Mouse (Mus musculus) hindbrain, embryonic 12.5 days (tissue): Measurements from ENCODE around the gene Rbm38. TPM values are rescaled to one million over a fixed set of nuclear protein-coding genes. Genes with fewer than 3 reads are reported as not detected.

ENCODE experiments used
- ATAC-seq: fragments of 200-750 bp; cut with Nextera tagmentation; 2 replicates; pipeline ENCODE4 v1.8.0; 2017; ENCODE audit warnings: moderate TSS enrichment; ENCODE audit not compliant: low FRiP score
- H3K27ac ChIP-seq: fragments of 300-500 bp; sonication (generic); 2 replicates; pipeline ENCODE4 v1.5.1; 2016; ENCODE audit warnings: mild to moderate bottlenecking
- H3K27me3 ChIP-seq: fragments of 300-500 bp; sonication (generic); 2 replicates; pipeline ENCODE4 v1.6.1; 2016; ENCODE audit warnings: mild to moderate bottlenecking
- H3K36me3 ChIP-seq: fragments of 300-500 bp; sonication (generic); 2 replicates; pipeline ENCODE4 v1.6.1; 2016; ENCODE audit warnings: mild to moderate bottlenecking
- H3K4me1 ChIP-seq: fragments of 300-500 bp; sonication (generic); 2 replicates; pipeline ENCODE4 v1.6.1; 2016
- H3K4me2 ChIP-seq: fragments of 300-500 bp; sonication (generic); replicated peaks from 2 replicates; pipeline ENCODE4 v1.6.1; 2016; ENCODE audit warnings: mild to moderate bottlenecking
- H3K4me3 ChIP-seq: fragments of 300-500 bp; sonication (generic); 2 replicates; pipeline ENCODE4 v1.5.1; 2016; ENCODE audit warnings: mild to moderate bottlenecking
- H3K9ac ChIP-seq: fragments of 300-500 bp; sonication (generic); 2 replicates; pipeline ENCODE4 v1.6.1; 2016; ENCODE audit warnings: mild to moderate bottlenecking, moderate library complexity
- H3K9me3 ChIP-seq: fragments of 300-500 bp; sonication (generic); replicated peaks from 2 replicates; pipeline ENCODE4 v1.6.1; 2016; ENCODE audit warnings: mild to moderate bottlenecking
- WGBS: fragments of 180-500 bp; shearing (Covaris S2); methylation state at CpG from one replicate; pipeline ENCODE4 v1.1.7; 2016; 5-methylcytosine and 5-hydroxymethylcytosine counted together
- polyA plus RNA-seq: library from polyadenylated mRNA; unstranded; fragments of >200 nt; fragmentation: Nextera tagmentation; extraction: Ambion mirVana; gene quantifications from 2 replicates; pipeline ENCODE4 v1.2.1, GENCODE M21; 2016

Gene Rbm38
- polyA plus RNA-seq, 1 experiment from 2014 or later, result 44.8 TPM

DNA sequence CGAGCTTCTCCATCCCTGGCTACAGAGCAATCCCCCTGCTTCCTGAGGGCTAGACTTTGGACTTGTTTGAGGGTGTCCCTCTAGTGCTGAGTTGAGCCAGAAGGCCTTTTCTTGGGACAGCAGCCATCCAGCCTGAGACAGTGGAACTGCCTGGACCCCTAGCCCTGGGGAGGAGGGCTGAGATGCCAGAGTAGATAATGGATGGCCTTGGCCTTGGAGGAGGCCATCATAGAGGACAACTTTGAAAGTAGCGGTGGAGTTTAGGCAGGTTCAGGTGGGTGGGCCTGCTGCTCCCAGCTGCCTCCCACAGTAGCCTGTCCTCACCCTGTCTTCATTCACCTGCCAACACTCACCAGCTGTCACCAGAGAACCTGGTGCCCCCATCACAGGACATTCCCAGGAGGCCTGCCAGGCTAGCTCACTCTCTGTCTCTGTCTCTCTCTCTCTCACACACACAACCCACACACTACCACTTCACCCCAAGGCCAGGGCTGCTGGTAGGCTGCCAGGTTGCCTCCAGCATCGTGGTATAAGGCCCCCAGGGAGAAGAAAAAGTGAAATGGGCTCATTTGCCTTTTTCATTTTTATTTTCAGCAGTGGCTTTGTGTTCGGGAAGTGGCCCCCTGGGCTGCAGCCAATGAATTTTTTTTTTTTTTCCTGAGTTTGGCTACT lies 7.7 kb downstream of the Rbm38 start:
- H3K4me1 ChIP-seq, result peaks cover 47% of the 10 kb centered on the region
- H3K4me3 ChIP-seq, result no peak overlapping the region
- H3K36me3 ChIP-seq, result peaks cover 48% of the 10 kb centered on the region
- no peaks in the 10 kb centered on the region for H3K9me3 ChIP-seq
- no peak overlapping the region for H3K27ac ChIP-seq
- H3K4me2 ChIP-seq, result no peak overlapping the region
- no peaks in the 10 kb centered on the region for H3K27me3 ChIP-seq
- no peak overlapping the region for H3K9ac ChIP-seq
- WGBS, result 82% methylated on average over 4 of the region's 4 CpGs
- no peak for ATAC-seq

DNA sequence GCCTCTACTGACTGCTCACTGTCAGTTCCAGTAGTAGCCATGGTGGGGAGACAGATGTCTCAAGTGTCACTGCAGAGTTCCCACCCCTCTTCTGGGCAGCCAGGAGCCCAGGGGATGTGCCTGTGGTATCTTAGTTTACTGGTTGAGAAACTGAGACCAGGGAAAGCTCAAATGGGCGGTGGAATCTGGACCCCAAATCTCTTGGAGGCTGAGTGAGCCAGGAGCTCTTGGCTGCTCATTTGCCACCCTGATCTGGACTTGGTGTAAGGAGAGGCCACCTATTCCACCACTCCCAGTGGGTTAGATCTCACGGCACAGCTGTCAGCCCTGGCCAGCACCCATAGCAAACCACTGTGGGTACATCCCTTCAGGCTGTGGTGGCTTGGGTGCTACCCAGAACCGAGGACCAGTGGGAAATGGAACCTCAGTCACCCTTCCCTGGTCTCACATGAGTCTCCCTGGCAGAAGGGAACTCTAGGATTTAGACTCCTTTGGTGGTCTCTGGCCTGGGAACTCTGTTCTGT lies 8.3 kb downstream of the Rbm38 start:
- Histone ChIP-seq H3K4me1 (peaks cover 41% of the 10 kb centered on the region), H3K36me3 (peaks cover 53% of the 10 kb centered on the region), H3K4me3 (no peak overlapping the region), H3K27me3 (no peaks in the 10 kb centered on the region), H3K27ac (no peak overlapping the region), H3K4me2 (no peak overlapping the region), H3K9ac (no peak overlapping the region), H3K9me3 (no peaks in the 10 kb centered on the region)
- no peak for ATAC-seq
- 88% methylated on average over 3 of the region's 3 CpGs for WGBS

GRCm38 (mm10) chr2:173030591-173031338 lies 10.5 kb downstream of the Rbm38 start:
- no peak overlapping the region for H3K9ac ChIP-seq
- WGBS, result 80% methylated on average over 12 of the region's 12 CpGs

DNA sequence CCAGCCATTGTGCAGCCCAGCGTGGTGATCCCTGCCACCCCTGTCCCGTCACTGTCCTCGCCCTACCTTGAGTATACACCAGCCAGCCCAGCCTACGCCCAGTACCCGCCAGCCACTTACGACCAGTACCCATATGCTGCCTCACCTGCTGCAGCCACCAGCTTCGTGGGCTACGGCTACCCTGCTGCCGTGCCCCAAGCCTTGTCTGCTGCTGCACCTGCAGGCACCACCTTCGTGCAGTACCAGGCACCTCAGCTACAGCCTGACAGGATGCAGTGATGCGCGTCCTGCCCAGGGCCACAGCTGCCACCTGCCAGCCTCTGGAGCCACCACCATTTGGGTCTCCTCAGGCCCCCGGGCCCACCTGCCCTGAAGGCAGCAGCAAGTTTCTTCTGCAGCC lies 13.2 kb downstream of the Rbm38 start:
- Histone ChIP-seq H3K9ac (no peak overlapping the region), H3K9me3 (no peaks in the 10 kb centered on the region), H3K27me3 (no peaks in the 10 kb centered on the region), H3K27ac (no peak overlapping the region), H3K4me2 (no peak overlapping the region), H3K36me3 (peaks cover 65% of the 10 kb centered on the region), H3K4me3 (no peak overlapping the region), H3K4me1 (no peaks in the 10 kb centered on the region)
- 93% methylated on average over 13 of the region's 13 CpGs for WGBS
- ATAC-seq, result no peak

More at GRCm38 (mm10) chr2:173030591-173031338, 10.5 kb downstream of the Rbm38 start:
- peaks cover 73% of the 10 kb centered on the region for H3K36me3 ChIP-seq
- H3K4me3 ChIP-seq, result no peak overlapping the region
- no peaks in the 10 kb centered on the region for H3K27me3 ChIP-seq
- H3K27ac ChIP-seq, result no peak overlapping the region
- peaks cover 19% of the 10 kb centered on the region for H3K4me1 ChIP-seq
- ATAC-seq, result no peak
- no peaks in the 10 kb centered on the region for H3K9me3 ChIP-seq
- H3K4me2 ChIP-seq, result no peak overlapping the region

GRCm38 (mm10) chr2:173034998-173035397 lies 14.7 kb downstream of the Rbm38 start:
- H3K4me2 ChIP-seq, result no peak overlapping the region

GRCm38 (mm10) chr2:173035653-173036052 lies 15.4 kb downstream of the Rbm38 start:
- H3K36me3 ChIP-seq, result peaks cover 47% of the 10 kb centered on the region
- H3K4me2 ChIP-seq, result no peak overlapping the region
- no peak for ATAC-seq
- H3K4me3 ChIP-seq, result no peak overlapping the region
- H3K9ac ChIP-seq, result no peak overlapping the region
- H3K9me3 ChIP-seq, result no peaks in the 10 kb centered on the region
- H3K27ac ChIP-seq, result no peak overlapping the region
- 95% methylated on average over 5 of the region's 5 CpGs for WGBS
- H3K4me1 ChIP-seq, result no peaks in the 10 kb centered on the region
- no peaks in the 10 kb centered on the region for H3K27me3 ChIP-seq

More at GRCm38 (mm10) chr2:173034998-173035397, 14.7 kb downstream of the Rbm38 start:
- Histone ChIP-seq H3K9ac (no peak overlapping the region), H3K4me3 (no peak overlapping the region), H3K36me3 (peaks cover 54% of the 10 kb centered on the region), H3K27me3 (no peaks in the 10 kb centered on the region), H3K4me1 (no peaks in the 10 kb centered on the region), H3K9me3 (no peaks in the 10 kb centered on the region), H3K27ac (no peak overlapping the region)
- 87% methylated on average over 4 of the region's 4 CpGs for WGBS
- no peak for ATAC-seq

DNA sequence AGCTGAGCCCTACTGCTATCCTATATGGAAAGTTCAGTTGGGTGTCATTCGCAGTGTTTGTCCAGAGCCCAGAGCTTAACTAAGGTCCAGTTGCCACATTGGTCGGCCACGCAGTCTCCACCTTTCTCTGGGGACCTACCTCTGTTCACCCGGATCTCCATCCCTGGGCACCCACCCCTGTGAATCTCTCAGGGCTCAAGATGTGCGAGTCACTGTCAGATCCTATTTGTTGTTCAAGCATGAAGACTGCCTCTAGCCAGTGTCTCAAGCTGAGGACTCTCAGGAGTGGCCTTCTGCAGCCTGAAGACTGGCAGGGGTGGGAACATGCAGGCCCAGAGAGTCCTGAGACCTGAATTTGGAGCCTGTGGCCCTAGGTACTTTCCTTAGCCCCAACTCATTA lies 15.8 kb downstream of the Rbm38 start:
- H3K27me3 ChIP-seq, result no peaks in the 10 kb centered on the region
- no peaks in the 10 kb centered on the region for H3K9me3 ChIP-seq
- 90% methylated on average over 5 of the region's 5 CpGs for WGBS
- no peaks in the 10 kb centered on the region for H3K4me1 ChIP-seq
- H3K9ac ChIP-seq, result no peak overlapping the region
- H3K36me3 ChIP-seq, result peaks cover 43% of the 10 kb centered on the region
- H3K4me2 ChIP-seq, result no peak overlapping the region
- no peak overlapping the region for H3K4me3 ChIP-seq
- no peak overlapping the region for H3K27ac ChIP-seq
- ATAC-seq, result no peak

GRCm38 (mm10) chr2:173036611-173037010 lies 16.3 kb downstream of the Rbm38 start:
- Histone ChIP-seq H3K36me3 (peaks cover 38% of the 10 kb centered on the region), H3K4me2 (no peak overlapping the region), H3K27ac (no peak overlapping the region), H3K9ac (no peak overlapping the region), H3K9me3 (no peaks in the 10 kb centered on the region), H3K4me3 (no peak overlapping the region), H3K27me3 (no peaks in the 10 kb centered on the region), H3K4me1 (no peaks in the 10 kb centered on the region)
- WGBS, result 52% methylated on average over 4 of the region's 4 CpGs
- no peak for ATAC-seq

DNA sequence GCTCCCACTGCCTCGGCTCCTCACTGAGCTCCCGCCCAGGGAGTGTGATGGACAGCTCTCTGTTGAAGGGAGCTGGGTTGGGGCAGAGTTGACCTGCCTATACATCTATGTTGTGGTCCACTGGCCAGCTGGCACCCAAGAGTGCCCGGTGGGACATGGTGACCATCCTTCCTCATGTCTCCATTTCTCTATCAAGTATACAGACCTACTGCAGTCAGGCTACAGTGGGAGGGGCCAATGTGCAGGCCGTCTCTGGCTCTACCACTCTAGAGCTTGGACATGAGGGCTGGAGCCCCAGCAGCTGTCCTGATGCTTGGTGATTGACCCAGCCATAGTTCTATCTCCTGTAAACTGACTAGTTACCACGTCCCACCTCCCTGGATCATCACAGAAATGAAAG lies 17.0 kb downstream of the Rbm38 start:
- 88% methylated on average over 5 of the region's 5 CpGs for WGBS
- no peak overlapping the region for H3K27ac ChIP-seq
- no peak for ATAC-seq
- H3K9ac ChIP-seq, result no peak overlapping the region
- H3K9me3 ChIP-seq, result no peaks in the 10 kb centered on the region
- 0 out of 2 replicates have a peak, but pooled peaks cover 2% of the 10 kb centered on the region for H3K4me1 ChIP-seq
- peaks cover 30% of the 10 kb centered on the region for H3K36me3 ChIP-seq
- H3K27me3 ChIP-seq, result no peaks in the 10 kb centered on the region
- no peak overlapping the region for H3K4me3 ChIP-seq
- H3K4me2 ChIP-seq, result no peak overlapping the region

DNA sequence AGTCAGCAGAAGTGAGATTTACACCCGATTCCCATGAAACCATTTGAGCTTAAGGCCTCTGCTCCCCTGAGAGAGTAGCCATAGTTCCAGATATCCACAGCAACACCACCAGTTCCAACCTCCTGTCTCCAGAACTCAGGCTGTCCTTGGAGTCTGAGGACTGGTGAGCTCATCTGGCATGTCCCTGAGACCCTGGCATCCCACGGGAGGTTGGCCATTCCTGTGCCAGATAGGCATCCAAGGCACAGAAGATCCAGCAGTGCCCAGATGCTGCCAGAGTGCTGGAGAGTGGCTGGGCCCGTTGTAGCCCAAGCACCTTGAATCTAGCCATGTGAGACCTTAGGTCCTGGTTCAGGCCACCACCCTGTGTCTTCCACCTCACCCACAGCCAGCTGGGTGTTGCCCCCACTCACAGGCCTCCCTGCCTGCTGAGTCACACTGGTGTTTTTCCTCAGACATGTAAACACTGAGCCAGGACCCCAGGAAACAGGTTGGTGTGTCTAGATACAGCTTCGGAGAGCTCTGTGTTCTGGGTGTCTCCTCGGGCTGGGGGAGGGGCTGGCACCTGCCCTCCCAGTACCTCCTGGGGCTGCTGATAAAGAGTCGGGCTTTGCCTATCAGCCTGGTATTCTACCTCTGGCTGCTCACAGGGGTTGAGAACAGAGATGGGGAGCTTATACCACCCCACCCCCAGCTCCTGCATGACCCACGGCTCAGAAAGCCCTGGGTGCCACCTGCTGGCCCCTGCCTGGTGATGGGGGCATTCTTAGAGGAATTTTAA lies 17.7 kb downstream of the Rbm38 start:
- no peak overlapping the region for H3K9ac ChIP-seq
- no peaks in the 10 kb centered on the region for H3K9me3 ChIP-seq
- peaks cover 25% of the 10 kb centered on the region for H3K36me3 ChIP-seq
- no peak overlapping the region for H3K4me3 ChIP-seq
- H3K27me3 ChIP-seq, result no peaks in the 10 kb centered on the region
- no peak overlapping the region for H3K4me2 ChIP-seq
- WGBS, result 73% methylated on average over 7 of the region's 7 CpGs
- H3K27ac ChIP-seq, result no peak overlapping the region
- H3K4me1 ChIP-seq, result peaks cover 6% of the 10 kb centered on the region
- ATAC-seq, result no peak

DNA sequence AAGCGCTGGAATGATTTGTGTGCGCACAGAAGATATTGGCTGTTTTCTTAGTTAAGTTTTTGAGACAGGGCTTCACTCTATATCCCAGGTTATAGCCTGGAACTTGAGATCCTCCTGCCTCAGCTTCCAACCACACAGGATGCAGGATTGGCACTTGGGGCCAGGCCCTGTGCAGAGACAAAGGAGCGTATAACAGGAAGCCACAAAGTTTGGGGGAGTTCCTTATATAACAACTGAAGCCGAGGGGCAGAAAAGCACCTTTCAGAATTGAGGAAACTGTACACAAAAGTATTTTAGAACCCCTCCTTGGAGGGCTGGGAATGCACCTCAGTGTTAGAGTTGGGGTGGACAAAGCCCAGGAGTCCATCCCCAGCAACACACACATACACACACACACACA lies 18.7 kb downstream of the Rbm38 start:
- Histone ChIP-seq H3K4me2 (no peak overlapping the region), H3K4me1 (peaks cover 6% of the 10 kb centered on the region), H3K4me3 (no peak overlapping the region), H3K9ac (no peak overlapping the region), H3K27ac (no peak overlapping the region), H3K9me3 (no peaks in the 10 kb centered on the region), H3K36me3 (peaks cover 16% of the 10 kb centered on the region), H3K27me3 (no peaks in the 10 kb centered on the region)
- no peak for ATAC-seq
- 89% methylated on average over 4 of the region's 4 CpGs for WGBS

DNA sequence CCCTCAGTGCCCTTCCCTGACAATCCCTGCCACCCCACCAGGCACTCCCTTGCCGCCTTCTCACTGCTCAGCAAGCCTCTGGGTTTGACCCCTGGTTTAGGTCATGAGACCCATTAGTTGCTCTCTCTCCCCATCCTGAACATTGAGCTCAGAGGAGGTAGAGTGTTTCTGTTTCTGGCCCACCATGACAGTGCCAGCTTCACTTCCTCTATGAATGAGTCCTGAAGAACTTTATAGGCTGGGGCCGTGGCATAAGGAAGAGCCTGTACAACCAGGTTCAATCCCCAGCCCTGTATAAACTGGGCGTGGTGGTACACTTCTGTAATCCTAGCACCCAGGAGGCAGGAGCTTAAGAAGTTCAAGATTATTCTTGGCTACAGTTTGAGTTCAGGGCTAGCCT lies 20.5 kb downstream of the Rbm38 start:
- 87% methylated on average over 3 of the region's 3 CpGs for WGBS
- no peak overlapping the region for H3K27ac ChIP-seq
- H3K36me3 ChIP-seq, result 0 out of 2 replicates have a peak, but pooled peaks cover under 1% of the 10 kb centered on the region
- no peak overlapping the region for H3K4me2 ChIP-seq
- H3K9ac ChIP-seq, result no peak overlapping the region
- H3K27me3 ChIP-seq, result no peaks in the 10 kb centered on the region
- H3K4me1 ChIP-seq, result peaks cover 6% of the 10 kb centered on the region
- no peak for ATAC-seq
- no peaks in the 10 kb centered on the region for H3K9me3 ChIP-seq
- H3K4me3 ChIP-seq, result no peak overlapping the region
